Mouse (Mus musculus) right cerebral cortex, postnatal 14 days (tissue): ENCODE results near the gene Tgfbrap1.

Source experiments
- DNase-seq: peaks from one replicate; pipeline ENCODE4 v3.0.0; 2022

Tgfbrap1 gene

GRCm38 (mm10) chr1:43010461-43010860, 88.0 kb downstream of the Tgfbrap1 start:
- DNase-seq: no peak

- DNase-seq: no peak
Measured at GRCm38 (mm10) chr1:43006524-43006923, 91.9 kb downstream of the Tgfbrap1 start.

GRCm38 (mm10) chr1:43006051-43006514, 92.4 kb downstream of the Tgfbrap1 start:
- no peak for DNase-seq
